Mouse (Mus musculus) C2C12 (cell line): Measurements from ENCODE around the gene Gm38392. TPM values are rescaled to one million over a fixed set of nuclear protein-coding genes. Genes with fewer than 3 reads are reported as not detected.
"Not testable (repeated sequence)": the region's sequence is repeated elsewhere in the genome, so short reads cannot be mapped to it uniquely, and the experiment has no call there.

Experiments
- H3K27me3 ChIP-seq: one replicate; pipeline ENCODE4 v1.6.1; 2011; ENCODE audit not compliant: control insufficient read depth, insufficient read depth, insufficient read length
- H3K36me3 ChIP-seq: one replicate; pipeline ENCODE4 v1.6.1; 2011; ENCODE audit not compliant: control insufficient read depth, insufficient read depth
- H3K4me3 ChIP-seq: one replicate; pipeline ENCODE4 v1.5.1; 2011; ENCODE audit warnings: mild to moderate bottlenecking, control low read depth; ENCODE audit not compliant: poor library complexity, insufficient read depth, severe bottlenecking
- H3K79me2 ChIP-seq: one replicate; pipeline ENCODE4 v1.6.1; 2011; ENCODE audit not compliant: control insufficient read depth, insufficient read depth
- H3K79me3 ChIP-seq: one replicate; pipeline ENCODE4 v1.6.1; 2011; ENCODE audit warnings: low read depth, control low read depth
- H3ac ChIP-seq: one replicate; pipeline ENCODE3; 2011; ENCODE audit warnings: low read depth; ENCODE audit not compliant: control insufficient read depth, insufficient read length
- CEBPB ChIP-seq: IDR thresholded peaks from one replicate; pipeline ENCODE4 v1.6.1; 2011; ENCODE audit warnings: low read depth, mild to moderate bottlenecking, control low read depth, moderate library complexity
- CTCF ChIP-seq: IDR thresholded peaks from one replicate; pipeline ENCODE4 v1.5.1; 2011; ENCODE audit not compliant: control insufficient read depth, insufficient read depth, insufficient read length
- FOSL1 ChIP-seq: IDR thresholded peaks from one replicate; pipeline ENCODE4 v1.8.0; 2011; ENCODE audit warnings: mild to moderate bottlenecking, low read length; ENCODE audit not compliant: poor library complexity, insufficient read depth, severe bottlenecking
- MAX ChIP-seq: IDR thresholded peaks from one replicate; pipeline ENCODE4 v1.6.1; 2011; ENCODE audit warnings: mild to moderate bottlenecking, control low read depth
- MYOD1 ChIP-seq: IDR thresholded peaks from one replicate; pipeline ENCODE4 v1.6.1; 2011; ENCODE audit warnings: low read depth; ENCODE audit not compliant: control insufficient read depth, insufficient read length
- MYOG ChIP-seq: IDR thresholded peaks from one replicate; pipeline ENCODE4 v1.6.1; 2011; ENCODE audit not compliant: control insufficient read depth, insufficient read length; ENCODE audit errors: extremely low read depth
- USF1 ChIP-seq: IDR thresholded peaks from one replicate; pipeline ENCODE4 v1.6.1; 2011; ENCODE audit warnings: low read depth, mild to moderate bottlenecking, control low read depth, moderate library complexity
- polyA plus RNA-seq: library from polyadenylated mRNA; unstranded; fragments of >200 nt; fragmentation: generic; extraction: Trizol; gene quantifications from one replicate; pipeline ENCODE4 v1.2.1, GENCODE M21; 2012; ENCODE audit warnings: missing spikeins

Gm38392 gene
- polyA plus RNA-seq, 1 experiment, result not detected

- peaks cover 10% of the 10 kb centered on the region for H3K27me3 ChIP-seq
- H3K36me3 ChIP-seq, result no peaks in the 10 kb centered on the region
- H3ac ChIP-seq, result no peak overlapping the region
- H3K79me3 ChIP-seq, result no peaks in the 10 kb centered on the region
- H3K4me3 ChIP-seq, result no peak overlapping the region
- H3K79me2 ChIP-seq, result no peaks in the 10 kb centered on the region
- TF ChIP-seq MYOG, result no peak
- no peak for TF ChIP-seq USF1
- TF ChIP-seq CEBPB, result no peak
- no peak for TF ChIP-seq MYOD1
- no peak for TF ChIP-seq FOSL1
- TF ChIP-seq CTCF, result no peak
These were observed 18.0 kb downstream of the Gm38392 start for GRCm38 (mm10) chr3:88268991-88269390.

GRCm38 (mm10) chr3:88268014-88268413 lies 19.0 kb downstream of the Gm38392 start:
- H3K36me3 ChIP-seq, H3K79me3 ChIP-seq, H3K4me3 ChIP-seq, H3K79me2 ChIP-seq, H3ac ChIP-seq: not testable (repeated sequence)
- peaks cover 10% of the 10 kb centered on the region for H3K27me3 ChIP-seq

- Histone ChIP-seq H3K79me3 (no peaks in the 10 kb centered on the region), H3K27me3 (peaks cover 24% of the 10 kb centered on the region), H3K4me3 (no peak overlapping the region), H3ac (no peak overlapping the region), H3K79me2 (no peaks in the 10 kb centered on the region), H3K36me3 (no peaks in the 10 kb centered on the region)
- TF ChIP-seq MAX (no peak), MYOG (no peak), FOSL1 (no peak), CTCF (no peak), USF1 (no peak), CEBPB (no peak), MYOD1 (no peak)
These were observed 24.7 kb downstream of the Gm38392 start for GRCm38 (mm10) chr3:88262346-88262745.

- no peaks in the 10 kb centered on the region for H3K79me2 ChIP-seq
- TF ChIP-seq USF1 (no peak), MYOD1 (no peak), FOSL1 (no peak), MYOG (no peak), CEBPB (no peak), MAX (no peak), CTCF (no peak)
- no peaks in the 10 kb centered on the region for H3K36me3 ChIP-seq
- no peaks in the 10 kb centered on the region for H3K79me3 ChIP-seq
- H3ac ChIP-seq, result no peak overlapping the region
- H3K27me3 ChIP-seq, result peaks cover 68% of the 10 kb centered on the region
- H3K4me3 ChIP-seq, result no peak overlapping the region
These were observed 30.6 kb downstream of the Gm38392 start for GRCm38 (mm10) chr3:88256382-88256781.

GRCm38 (mm10) chr3:88255950-88256349 lies 31.1 kb downstream of the Gm38392 start:
- no peaks in the 10 kb centered on the region for H3K36me3 ChIP-seq
- no peak overlapping the region for H3ac ChIP-seq
- no peaks in the 10 kb centered on the region for H3K79me2 ChIP-seq
- peaks cover 67% of the 10 kb centered on the region for H3K27me3 ChIP-seq
- no peaks in the 10 kb centered on the region for H3K79me3 ChIP-seq
- H3K4me3 ChIP-seq, result no peak overlapping the region
- no peak for TF ChIP-seq CTCF
- no peak for TF ChIP-seq MYOG
- no peak for TF ChIP-seq CEBPB
- TF ChIP-seq FOSL1, result no peak
- no peak for TF ChIP-seq MYOD1
- no peak for TF ChIP-seq MAX
- no peak for TF ChIP-seq USF1

GRCm38 (mm10) chr3:88254268-88254926 lies 32.6 kb downstream of the Gm38392 start, which contains the start of gene Rhbg:
Gene Rhbg (minus strand): TSS chr3:88254709.
- peak within 1 kb of the TSS; percentile 2 for H3ac ChIP-seq
- H3K79me3 ChIP-seq, result no peaks in the 10 kb centered on the region
- H3K4me3 ChIP-seq, result no peak within 1 kb of the TSS
- no peak for TF ChIP-seq CTCF
- no peak for TF ChIP-seq FOSL1
- TF ChIP-seq MAX, result no peak
- no peak for TF ChIP-seq USF1
- no peak for TF ChIP-seq MYOG
- TF ChIP-seq MYOD1, result no peak
- no peak for TF ChIP-seq CEBPB
- no peaks in the 10 kb centered on the region for H3K36me3 ChIP-seq
- no peaks in the 10 kb centered on the region for H3K79me2 ChIP-seq
- H3K27me3 ChIP-seq, result peaks cover 63% of the 10 kb centered on the region
